Mouse (Mus musculus) liver, postnatal 0 days (tissue): ENCODE measurements around the gene Cd81.

Experiments
- CTCF ChIP-seq: sonication (generic); IDR thresholded peaks from 2 replicates; pipeline ENCODE4 v1.5.1; 2016; ENCODE audit warnings: antibody characterized with exemption, low read depth
- EP300 ChIP-seq: IDR thresholded peaks from 2 replicates; pipeline ENCODE4 v1.6.1; 2016; ENCODE audit warnings: antibody characterized with exemption, low read depth, mild to moderate bottlenecking

DNA sequence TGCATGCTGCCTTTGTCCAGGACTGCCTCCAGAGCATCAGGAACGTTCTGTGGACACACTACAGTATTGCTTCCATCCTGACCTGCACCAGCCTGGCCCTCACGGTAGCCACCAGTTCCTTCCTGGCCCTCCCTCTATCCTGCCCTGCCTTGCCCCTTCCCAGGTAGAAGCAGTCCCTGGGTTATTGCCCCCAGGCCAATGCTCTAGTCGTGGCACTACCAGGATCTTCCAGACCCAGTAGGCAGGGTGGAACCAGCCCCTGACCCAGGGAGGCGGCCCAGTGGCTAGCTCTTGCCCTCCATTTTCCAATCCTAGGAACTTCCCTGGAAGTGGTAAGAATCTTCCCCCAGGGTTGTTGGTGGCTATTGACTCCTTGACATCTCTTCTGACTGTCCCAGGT lies 35.4 kb upstream of the Cd81 start:
- TF ChIP-seq CTCF = no peak
- no peak for TF ChIP-seq EP300
